Mouse (Mus musculus): ENCODE measurements around the gene Dhrs1. TPM values are rescaled to one million over a fixed set of nuclear protein-coding genes. Genes with fewer than 3 reads are reported as not detected.

Dhrs1 gene
- 18.4 TPM for polyA plus RNA-seq (2017; shearing (Covaris generic))

GRCm38 (mm10) chr14:55745180-55745860 lies at the start of gene Dhrs1, which contains the start of gene Nop9:
TSS of gene Dhrs1 (minus strand) at chr14:55745690.
TSS of gene Nop9 (plus strand) at chr14:55745693.

GRCm38 (mm10) chr14:55788256-55789050 lies 43.0 kb upstream of the Dhrs1 start, which contains the start of gene Ripk3:
TSS of gene Ripk3 (minus strand) at chr14:55788865.

GRCm38 (mm10) chr14:55783958-55784235 lies 38.4 kb upstream of the Dhrs1 start, which contains the start of gene Adcy4:
TSS of gene Adcy4 (minus strand) at chr14:55784095.

GRCm38 (mm10) chr14:55765696-55766095 lies 20.2 kb upstream of the Dhrs1 start, which contains the start of gene Ltb4r1:
TSS of gene Ltb4r1 (plus strand) at chr14:55765962.

GRCm38 (mm10) chr14:55761163-55761562 lies 15.7 kb upstream of the Dhrs1 start, which contains the start of gene Ltb4r2:
TSS of gene Ltb4r2 (plus strand) at chr14:55761428.

GRCm38 (mm10) chr14:55758363-55758784 lies 12.9 kb upstream of the Dhrs1 start, which contains the start of gene Cideb:
TSS of gene Cideb (minus strand) at chr14:55758458.

GRCm38 (mm10) chr14:55721700-55722437 lies 23.6 kb downstream of the Dhrs1 start, which contains the start of gene Rabggta:
TSS of gene Rabggta (minus strand) at chr14:55722263.

GRCm38 (mm10) chr14:55713729-55714122 lies 31.8 kb downstream of the Dhrs1 start, which contains the start of gene Tgm1:
TSS of gene Tgm1 (minus strand) at chr14:55713926.

Other genes starting within 250 kb of the Dhrs1 start
- gene Cpne6, start 235.2 kb downstream of the Dhrs1 start, polyA plus RNA-seq (2017; shearing (Covaris generic)), result not detected
- not detected for gene Nrl, start 220.7 kb downstream of the Dhrs1 start, polyA plus RNA-seq (2017; shearing (Covaris generic))
- gene Pck2, start 205.4 kb downstream of the Dhrs1 start, polyA plus RNA-seq (2017; shearing (Covaris generic)), result 15.0 TPM
- 135 TPM for gene Dcaf11, start 185.7 kb downstream of the Dhrs1 start, polyA plus RNA-seq (2017; shearing (Covaris generic))
- 7.1 TPM for gene A730061H03Rik, start 185.3 kb downstream of the Dhrs1 start, polyA plus RNA-seq (2017; shearing (Covaris generic))
- not detected for gene Fitm1, start 170.1 kb downstream of the Dhrs1 start, polyA plus RNA-seq (2017; shearing (Covaris generic))
- 681 TPM for gene Psme1, start 167.6 kb downstream of the Dhrs1 start, polyA plus RNA-seq (2017; shearing (Covaris generic))
- 30.4 TPM for gene Emc9, start 160.4 kb downstream of the Dhrs1 start, polyA plus RNA-seq (2017; shearing (Covaris generic))
- 378 TPM for gene Psme2, start 154.6 kb downstream of the Dhrs1 start, polyA plus RNA-seq (2017; shearing (Covaris generic))
- gene Rnf31, start 154.0 kb downstream of the Dhrs1 start, polyA plus RNA-seq (2017; shearing (Covaris generic)), result 45.9 TPM
- gene Irf9, start 142.1 kb downstream of the Dhrs1 start, polyA plus RNA-seq (2017; shearing (Covaris generic)), result 142 TPM
- 1.1 TPM for gene Rec8, start 127.7 kb downstream of the Dhrs1 start, polyA plus RNA-seq (2017; shearing (Covaris generic))
- gene Ipo4, start 109.7 kb downstream of the Dhrs1 start, polyA plus RNA-seq (2017; shearing (Covaris generic)), result 55.1 TPM
- gene Gm49378, start 107.8 kb downstream of the Dhrs1 start, polyA plus RNA-seq (2017; shearing (Covaris generic)), result 0.66 TPM
- gene Tm9sf1, start 101.9 kb downstream of the Dhrs1 start, polyA plus RNA-seq (2017; shearing (Covaris generic)), result 58.5 TPM
- 1.1 TPM for gene Tssk4, start 95.5 kb downstream of the Dhrs1 start, polyA plus RNA-seq (2017; shearing (Covaris generic))
- gene Mdp1, start 85.2 kb downstream of the Dhrs1 start, polyA plus RNA-seq (2017; shearing (Covaris generic)), result 65.6 TPM
- gene Gmpr2, start 73.7 kb downstream of the Dhrs1 start, polyA plus RNA-seq (2017; shearing (Covaris generic)), result 34.7 TPM
- 214 TPM for gene Nedd8, start 73.6 kb downstream of the Dhrs1 start, polyA plus RNA-seq (2017; shearing (Covaris generic))
- gene Tinf2, start 63.9 kb downstream of the Dhrs1 start, polyA plus RNA-seq (2017; shearing (Covaris generic)), result 156 TPM
- gene Tgm1, start 31.8 kb downstream of the Dhrs1 start, polyA plus RNA-seq (2017; shearing (Covaris generic)), result not detected
- 109 TPM for gene Rabggta, start 23.4 kb downstream of the Dhrs1 start, polyA plus RNA-seq (2017; shearing (Covaris generic))
- gene Nop9, start within 50 bp of the Dhrs1 start, polyA plus RNA-seq (2017; shearing (Covaris generic)), result 35.8 TPM
- not detected for gene Cideb, start 12.8 kb upstream of the Dhrs1 start, polyA plus RNA-seq (2017; shearing (Covaris generic))
- not detected for gene Ltb4r2, start 15.7 kb upstream of the Dhrs1 start, polyA plus RNA-seq (2017; shearing (Covaris generic))
- gene Ltb4r1, start 20.3 kb upstream of the Dhrs1 start, polyA plus RNA-seq (2017; shearing (Covaris generic)), result not detected
- not detected for gene Adcy4, start 38.4 kb upstream of the Dhrs1 start, polyA plus RNA-seq (2017; shearing (Covaris generic))
- gene Ripk3, start 43.2 kb upstream of the Dhrs1 start, polyA plus RNA-seq (2017; shearing (Covaris generic)), result 61.2 TPM
- not detected for gene Nfatc4, start 77.5 kb upstream of the Dhrs1 start, polyA plus RNA-seq (2017; shearing (Covaris generic))
- gene Nynrin, start 108.3 kb upstream of the Dhrs1 start, polyA plus RNA-seq (2017; shearing (Covaris generic)), result 0.06 TPM
- gene Cbln3, start 138.7 kb upstream of the Dhrs1 start, polyA plus RNA-seq (2017; shearing (Covaris generic)), result 0.07 TPM
- gene Khnyn, start 139.3 kb upstream of the Dhrs1 start, polyA plus RNA-seq (2017; shearing (Covaris generic)), result 64.5 TPM
- 40.2 TPM for gene Sdr39u1, start 154.6 kb upstream of the Dhrs1 start, polyA plus RNA-seq (2017; shearing (Covaris generic))
- gene Cma1, start 199.0 kb upstream of the Dhrs1 start, polyA plus RNA-seq (2017; shearing (Covaris generic)), result not detected
- gene Cma2, start 205.3 kb upstream of the Dhrs1 start, polyA plus RNA-seq (2017; shearing (Covaris generic)), result not detected